Mouse (Mus musculus) embryonic facial prominence, embryonic 14.5 days (tissue): ENCODE measurements around the gene Klhl21. TPM values are rescaled to one million over a fixed set of nuclear protein-coding genes. Genes with fewer than 3 reads are reported as not detected.
A peak's percentile ranks its signal among the peaks of the same experiment; 100 is the strongest.

Experiments
- ATAC-seq: fragments of 200-750 bp; cut with Nextera tagmentation; 2 replicates; pipeline ENCODE4 v1.8.0; 2017; ENCODE audit warnings: low read depth, moderate number of reproducible peaks, moderate TSS enrichment
- DNase-seq: peaks from one replicate; pipeline ENCODE4 v3.0.0-alpha.2; 2015; ENCODE audit warnings: low spot score
- H3K27ac ChIP-seq: fragments of 300-500 bp; sonication (generic); replicated peaks from 2 replicates; pipeline ENCODE4 v1.5.1; 2014; ENCODE audit warnings: low read depth, mild to moderate bottlenecking, low read length, moderate library complexity
- H3K27me3 ChIP-seq: fragments of 300-500 bp; sonication (generic); replicated peaks from 2 replicates; pipeline ENCODE4 v1.6.1; 2014; ENCODE audit warnings: low read length; ENCODE audit not compliant: control insufficient read depth, insufficient read depth
- H3K36me3 ChIP-seq: fragments of 300-500 bp; sonication (generic); 2 replicates; pipeline ENCODE4 v1.6.1; 2014; ENCODE audit warnings: low read length, mixed read lengths; ENCODE audit not compliant: control insufficient read depth, insufficient read depth
- H3K4me1 ChIP-seq: fragments of 300-500 bp; sonication (generic); 2 replicates; pipeline ENCODE4 v1.6.1; 2014; ENCODE audit warnings: antibody characterized with exemption, low read length; ENCODE audit not compliant: control insufficient read depth, insufficient read depth
- H3K4me2 ChIP-seq: fragments of 300-500 bp; sonication (generic); 2 replicates; pipeline ENCODE4 v1.6.1; 2014; ENCODE audit warnings: low read depth, mild to moderate bottlenecking, low read length, moderate library complexity, mixed read lengths
- H3K4me3 ChIP-seq: fragments of 300-500 bp; sonication (generic); 2 replicates; pipeline ENCODE4 v1.5.1; 2014; ENCODE audit warnings: low read depth, mild to moderate bottlenecking, low read length
- H3K9ac ChIP-seq: fragments of 300-500 bp; sonication (generic); 2 replicates; pipeline ENCODE4 v1.6.1; 2014; ENCODE audit warnings: low read depth, mild to moderate bottlenecking, low read length, moderate library complexity, mixed read lengths
- H3K9me3 ChIP-seq: fragments of 300-500 bp; sonication (generic); 2 replicates; pipeline ENCODE4 v1.6.1; 2016; ENCODE audit warnings: low read length; ENCODE audit not compliant: control insufficient read depth
- WGBS: fragments of 180-500 bp; shearing (Covaris S2); extraction: QIAGEN DNeasy Blood & Tissue Kit; methylation state at CpG from one replicate; pipeline ENCODE4 v1.1.7; 2014; 5-methylcytosine and 5-hydroxymethylcytosine counted together
- polyA plus RNA-seq: library from polyadenylated mRNA; unstranded; fragments of >200 nt; fragmentation: Nextera tagmentation; extraction: Ambion mirVana; gene quantifications from 2 replicates; pipeline ENCODE4 v1.2.1, GENCODE M21; 2014

Gene Klhl21
- polyA plus RNA-seq, 1 experiment from 2014 or later: 11.2 TPM

DNA sequence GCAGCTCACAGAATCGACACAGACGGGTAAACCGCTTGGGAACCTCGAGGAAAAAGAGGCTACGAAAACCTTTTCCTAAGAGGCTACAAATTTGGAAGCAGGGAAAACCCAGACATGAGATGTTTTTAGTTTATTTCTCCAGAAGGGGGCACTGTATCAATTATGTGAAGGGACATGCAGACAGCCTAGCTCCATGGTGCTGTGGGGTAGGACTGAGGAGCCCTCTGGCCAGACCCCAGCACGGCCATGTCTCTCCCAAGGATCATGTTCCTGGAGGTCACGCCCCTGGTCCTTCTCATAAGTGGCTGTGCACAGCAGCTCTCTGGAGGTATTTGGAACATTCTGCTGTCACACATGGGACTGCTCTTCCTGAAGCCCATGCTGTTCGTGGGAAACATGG, 27.9 kb upstream of the Klhl21 start:
- Histone ChIP-seq H3K4me3 (no peak overlapping the region), H3K27me3 (no peaks in the 10 kb centered on the region), H3K27ac (no peak overlapping the region), H3K36me3 (peaks cover 59% of the 10 kb centered on the region), H3K9me3 (no peaks in the 10 kb centered on the region), H3K9ac (no peak overlapping the region), H3K4me2 (no peak overlapping the region), H3K4me1 (no peaks in the 10 kb centered on the region)
- 67% methylated on average over 8 of the region's 8 CpGs for WGBS
- ATAC-seq (no peak), DNase-seq (no peak)

DNA sequence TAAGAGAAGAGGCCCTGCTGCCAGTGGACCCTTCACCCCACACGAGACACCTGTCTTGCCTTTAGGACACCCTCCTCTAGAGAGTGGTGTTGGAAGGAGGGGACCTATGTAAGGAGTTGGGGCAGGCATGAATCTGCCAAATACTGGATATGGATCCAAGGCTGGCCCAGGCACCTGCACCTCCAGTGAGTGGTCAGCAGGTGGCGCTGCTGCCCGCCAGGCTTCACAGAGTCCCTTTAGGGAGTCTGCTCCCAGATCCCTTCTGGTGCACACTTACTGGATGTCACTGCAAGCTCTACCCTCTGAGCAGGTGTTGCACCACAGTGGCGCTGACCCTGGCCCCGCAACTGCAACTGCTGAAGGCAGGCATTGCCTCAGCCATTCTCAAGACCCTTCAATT, 27.2 kb upstream of the Klhl21 start:
- H3K27ac ChIP-seq: no peak overlapping the region
- ATAC-seq: peak; percentile 79
- WGBS: 13% methylated on average over 5 of the region's 5 CpGs
- H3K9me3 ChIP-seq: no peaks in the 10 kb centered on the region
- no peaks in the 10 kb centered on the region for H3K27me3 ChIP-seq
- H3K9ac ChIP-seq: no peak overlapping the region
- H3K36me3 ChIP-seq: peaks cover 58% of the 10 kb centered on the region
- DNase-seq: peak; percentile 81
- H3K4me2 ChIP-seq: no peak overlapping the region
- no peak overlapping the region for H3K4me3 ChIP-seq
- no peaks in the 10 kb centered on the region; the same call in 1 of the 2 replicates for H3K4me1 ChIP-seq

DNA sequence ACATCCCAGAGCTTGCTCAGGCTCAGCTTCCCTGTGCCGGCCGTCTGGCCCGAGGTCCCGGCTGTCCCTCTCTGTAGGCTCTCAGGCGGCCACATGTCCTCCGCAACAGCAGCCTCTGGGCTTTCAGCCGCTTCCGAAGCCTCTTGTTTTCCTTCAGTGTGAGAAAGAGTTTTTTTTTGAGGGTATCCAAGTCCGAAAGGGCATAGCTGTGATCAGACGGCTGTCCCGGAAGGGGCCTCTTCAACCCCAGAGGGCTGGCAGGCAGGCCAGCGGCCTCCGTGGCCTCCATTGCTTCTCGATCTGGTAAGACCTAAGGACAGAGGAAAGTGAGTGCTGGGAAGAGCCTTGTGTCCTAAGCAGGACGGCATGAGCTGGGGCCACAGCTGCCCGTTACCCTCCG, 25.6 kb upstream of the Klhl21 start:
- ATAC-seq (no peak), DNase-seq (no peak)
- peaks cover 56% of the 10 kb centered on the region for H3K36me3 ChIP-seq
- H3K4me1 ChIP-seq: peaks cover 10% of the 10 kb centered on the region
- H3K9me3 ChIP-seq: no peaks in the 10 kb centered on the region
- no peaks in the 10 kb centered on the region for H3K27me3 ChIP-seq
- H3K4me2 ChIP-seq: 0 out of 2 replicates have a peak overlapping the region, but pooled peaks have one; percentile 4
- WGBS: 46% methylated on average over 17 of the region's 17 CpGs
- 0 out of 2 replicates have a peak overlapping the region, but pooled peaks have one; percentile 5 for H3K9ac ChIP-seq
- H3K27ac ChIP-seq: no peak overlapping the region; the same call in 1 of the 2 replicates
- H3K4me3 ChIP-seq: peak overlapping the region; percentile 6; the same call in 1 of the 2 replicates

DNA sequence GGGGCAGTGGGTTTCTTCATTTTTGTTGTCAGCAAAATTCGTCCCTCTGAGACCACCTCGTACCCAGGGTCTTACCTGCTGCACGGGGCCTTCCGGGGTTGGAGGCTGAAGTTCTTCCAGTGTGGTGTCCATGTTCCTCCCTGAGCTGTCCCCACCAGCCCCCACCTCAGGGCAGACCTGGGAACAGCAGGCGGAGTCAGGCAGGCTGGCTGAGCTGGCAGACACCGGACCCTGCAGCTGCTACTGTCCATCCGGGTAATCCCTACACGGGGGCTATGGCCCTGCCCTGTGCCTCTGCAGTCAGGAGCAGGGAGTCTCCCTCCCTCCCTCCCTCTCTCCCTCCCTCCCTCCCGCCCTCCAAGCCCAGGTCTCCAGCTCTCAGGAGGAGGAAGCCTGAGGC, 25.0 kb upstream of the Klhl21 start:
- WGBS: 25% methylated on average over 4 of the region's 9 CpGs
- peak; percentile 76 for DNase-seq
- H3K4me2 ChIP-seq: no peak overlapping the region
- H3K4me1 ChIP-seq: peaks cover 10% of the 10 kb centered on the region
- no peaks in the 10 kb centered on the region for H3K9me3 ChIP-seq
- ATAC-seq: peak; percentile 70
- no peak overlapping the region for H3K27ac ChIP-seq
- 0 out of 2 replicates have a peak overlapping the region, but pooled peaks have one; percentile 6 for H3K4me3 ChIP-seq
- no peaks in the 10 kb centered on the region for H3K27me3 ChIP-seq
- H3K36me3 ChIP-seq: peaks cover 51% of the 10 kb centered on the region
- 0 out of 2 replicates have a peak overlapping the region, but pooled peaks have one; percentile 5 for H3K9ac ChIP-seq

DNA sequence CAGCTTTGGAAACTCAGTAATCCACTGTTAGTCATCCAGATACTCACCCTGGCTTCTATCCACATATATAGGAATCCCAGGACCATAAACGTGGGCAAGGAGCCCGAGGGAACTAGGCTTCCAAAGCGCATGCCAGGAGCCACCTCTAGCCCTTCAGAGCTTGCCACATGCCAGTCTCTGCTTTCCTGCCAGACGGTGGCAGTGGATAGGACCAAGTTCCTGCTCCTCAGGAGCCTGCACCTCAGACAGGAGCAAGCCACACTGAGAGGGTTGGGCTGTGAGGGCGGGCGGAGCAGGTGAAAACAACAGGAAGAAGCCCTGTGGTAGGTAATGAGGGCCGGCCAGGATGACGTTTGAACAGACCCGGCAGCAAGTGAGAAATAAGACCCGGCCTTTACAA, 22.7 kb upstream of the Klhl21 start:
- H3K27ac ChIP-seq: no peak overlapping the region
- H3K27me3 ChIP-seq: no peaks in the 10 kb centered on the region
- no peak overlapping the region for H3K4me2 ChIP-seq
- no peak overlapping the region for H3K4me3 ChIP-seq
- peaks cover 10% of the 10 kb centered on the region for H3K4me1 ChIP-seq
- no peak for DNase-seq
- no peak for ATAC-seq
- H3K9me3 ChIP-seq: no peaks in the 10 kb centered on the region
- H3K9ac ChIP-seq: peak overlapping the region; percentile 45; the same call in 1 of the 2 replicates
- H3K36me3 ChIP-seq: peaks cover 42% of the 10 kb centered on the region
- WGBS: 39% methylated on average over 10 of the region's 10 CpGs

DNA sequence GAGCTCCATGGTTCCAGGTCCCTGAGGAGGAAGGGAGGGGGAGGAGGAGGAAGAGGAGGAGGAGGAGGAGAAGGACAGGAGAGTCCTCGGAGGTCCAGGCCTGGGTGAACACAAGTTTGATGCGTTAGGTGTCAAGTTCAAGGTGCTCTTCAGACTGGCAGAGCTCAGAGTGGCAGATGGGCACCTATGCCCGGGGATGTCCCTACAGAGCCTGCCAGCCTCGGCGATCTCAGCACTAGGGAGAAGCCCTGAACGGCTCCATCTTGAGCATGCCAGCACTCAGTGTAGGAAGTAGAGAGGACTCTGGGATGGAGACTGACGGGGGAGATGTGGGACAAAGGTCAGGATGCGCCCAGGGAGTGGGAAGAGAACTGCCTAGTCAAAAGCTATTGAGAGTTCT, 22.0 kb upstream of the Klhl21 start:
- Histone ChIP-seq H3K36me3 (peaks cover 46% of the 10 kb centered on the region), H3K27me3 (no peaks in the 10 kb centered on the region), H3K4me1 (peaks cover 10% of the 10 kb centered on the region), H3K4me2 (no peak overlapping the region), H3K9ac (0 out of 2 replicates have a peak overlapping the region, but pooled peaks have one; percentile 45), H3K9me3 (no peaks in the 10 kb centered on the region), H3K4me3 (no peak overlapping the region), H3K27ac (no peak overlapping the region)
- 68% methylated on average over 8 of the region's 8 CpGs for WGBS
- ATAC-seq (no peak), DNase-seq (no peak)

DNA sequence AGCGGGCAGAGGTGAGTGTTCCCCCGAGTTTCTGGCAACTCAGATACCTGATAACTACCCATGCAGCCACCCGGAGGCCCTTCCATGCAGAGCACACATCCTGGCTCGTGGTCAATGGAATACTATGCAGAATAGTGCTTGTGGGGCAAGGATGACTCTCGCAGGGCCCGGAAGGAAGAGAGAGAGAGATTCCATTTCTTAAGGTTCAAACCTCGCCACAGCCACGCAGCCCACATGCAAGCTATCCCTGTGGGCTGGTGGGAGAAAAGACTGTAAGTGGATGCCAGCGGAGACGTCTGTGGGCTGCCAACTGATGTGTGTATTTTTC, 20.6 kb upstream of the Klhl21 start:
- Histone ChIP-seq H3K9me3 (no peaks in the 10 kb centered on the region), H3K27ac (peak overlapping the region; percentile 89)
- no peak for ATAC-seq

DNA sequence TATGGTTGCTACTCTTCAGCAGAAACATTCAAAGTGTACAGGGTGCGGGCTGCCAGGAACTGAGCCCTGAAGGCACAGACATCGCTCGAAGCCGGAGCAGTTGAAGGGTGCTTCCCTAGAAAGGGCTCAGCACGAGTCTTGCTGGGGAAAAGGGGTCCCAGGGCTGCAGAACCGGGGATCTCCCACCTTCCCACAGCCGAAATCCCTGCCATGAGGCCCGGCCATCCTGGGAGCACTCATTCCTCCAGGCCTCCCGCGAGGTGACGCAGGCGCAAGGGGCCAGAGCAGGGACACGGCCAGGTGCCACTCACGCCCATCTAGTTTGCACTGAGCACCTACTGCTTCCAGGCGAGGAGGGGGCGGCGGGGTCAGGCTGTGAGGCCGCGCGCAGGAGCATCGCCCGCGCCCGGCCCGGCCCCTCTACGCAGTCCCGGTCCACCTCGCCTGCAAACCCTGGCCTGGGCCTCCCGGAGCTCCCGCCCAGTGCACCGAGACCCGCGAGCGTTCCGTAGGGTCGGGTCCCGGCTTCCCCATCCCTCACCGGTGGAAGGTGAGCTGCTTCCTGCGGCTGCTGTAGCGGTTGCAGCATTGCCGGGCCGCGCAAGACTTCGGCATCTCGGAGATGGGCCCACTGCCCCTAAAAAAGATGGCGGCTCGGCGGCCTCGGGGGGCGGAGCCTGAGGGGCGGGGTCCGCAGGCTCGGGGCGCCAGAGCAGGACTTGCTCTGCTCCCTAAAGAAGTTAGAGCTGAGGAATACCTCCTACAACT, 20.1 kb upstream of the Klhl21 start, which contains the start of gene Thap3:
TSS of gene Thap3 (minus strand) at position 656 of the 768 bp plus-strand sequence.
- peak; percentile 83 for DNase-seq
- no peaks in the 10 kb centered on the region for H3K9me3 ChIP-seq
- H3K27me3 ChIP-seq: no peaks in the 10 kb centered on the region
- H3K4me1 ChIP-seq: peaks cover 10% of the 10 kb centered on the region
- peak within 1 kb of the TSS; percentile 92 for H3K9ac ChIP-seq
- peak within 1 kb of the TSS; percentile 76 for H3K4me2 ChIP-seq
- peaks cover 47% of the 10 kb centered on the region for H3K36me3 ChIP-seq
- 0% methylated on average over 34 of the region's 54 CpGs for WGBS
- ATAC-seq: peak; percentile 76
- H3K4me3 ChIP-seq: peak within 1 kb of the TSS; percentile 79
- H3K27ac ChIP-seq: peak within 1 kb of the TSS; percentile 89

More for the DNA sequence above, 20.6 kb upstream of the Klhl21 start:
- WGBS: 12% methylated on average over 10 of the region's 10 CpGs
- Histone ChIP-seq H3K9ac (peak overlapping the region; percentile 92), H3K4me1 (peaks cover 10% of the 10 kb centered on the region), H3K4me3 (peak overlapping the region; percentile 79), H3K27me3 (no peaks in the 10 kb centered on the region), H3K4me2 (peak overlapping the region; percentile 76), H3K36me3 (peaks cover 49% of the 10 kb centered on the region)
- DNase-seq: no peak
